Mouse (Mus musculus) hindbrain, postnatal 0 days (tissue): ENCODE measurements around the gene Pou2f3. TPM values are rescaled to one million over a fixed set of nuclear protein-coding genes. Genes with fewer than 3 reads are reported as not detected.

Source experiments
- ATAC-seq: fragments of 200-750 bp; cut with Nextera tagmentation; 2 replicates; pipeline ENCODE4 v1.8.0; 2017; ENCODE audit warnings: mild to moderate bottlenecking, moderate TSS enrichment, moderate library complexity
- DNase-seq: peaks from one replicate; pipeline ENCODE4 v3.0.0-alpha.2; 2015; ENCODE audit warnings: low spot score
- H3K27ac ChIP-seq: fragments of 300-500 bp; sonication (generic); 2 replicates; pipeline ENCODE4 v1.5.1; 2014; ENCODE audit warnings: mild to moderate bottlenecking
- H3K27me3 ChIP-seq: fragments of 300-500 bp; sonication (generic); 2 replicates; pipeline ENCODE4 v1.6.1; 2014; ENCODE audit warnings: low read length, mixed read lengths; ENCODE audit not compliant: insufficient read depth
- H3K36me3 ChIP-seq: fragments of 300-500 bp; sonication (generic); 2 replicates; pipeline ENCODE4 v1.6.1; 2014; ENCODE audit warnings: low read length, mixed read lengths; ENCODE audit not compliant: insufficient read depth
- H3K4me1 ChIP-seq: fragments of 300-500 bp; sonication (generic); 2 replicates; pipeline ENCODE4 v1.6.1; 2014; ENCODE audit warnings: antibody characterized with exemption, low read length, mixed read lengths; ENCODE audit not compliant: insufficient read depth
- H3K4me2 ChIP-seq: fragments of 300-500 bp; sonication (generic); 2 replicates; pipeline ENCODE4 v1.6.1; 2014; ENCODE audit warnings: low read depth, mild to moderate bottlenecking, low read length, moderate library complexity, mixed read lengths
- H3K4me3 ChIP-seq: fragments of 300-500 bp; sonication (generic); 2 replicates; pipeline ENCODE4 v1.5.1; 2014; ENCODE audit warnings: low read length
- H3K9ac ChIP-seq: fragments of 300-500 bp; sonication (generic); replicated peaks from 2 replicates; pipeline ENCODE4 v1.6.1; 2014; ENCODE audit warnings: mild to moderate bottlenecking, low read length, moderate library complexity, mixed read lengths
- H3K9me3 ChIP-seq: fragments of 300-500 bp; sonication (generic); 2 replicates; pipeline ENCODE4 v1.6.1; 2016; ENCODE audit warnings: low read length, mixed read lengths
- CTCF ChIP-seq: IDR thresholded peaks from 2 replicates; pipeline ENCODE4 v1.5.1; 2016; ENCODE audit warnings: antibody characterized with exemption, control low read depth, low read depth
- WGBS: fragments of 180-500 bp; shearing (Covaris S2); extraction: QIAGEN DNeasy Blood & Tissue Kit; methylation state at CpG from one replicate; pipeline ENCODE4 v1.1.7; 2014; 5-methylcytosine and 5-hydroxymethylcytosine counted together
- polyA plus RNA-seq: library from polyadenylated mRNA; unstranded; fragments of >200 nt; fragmentation: Nextera tagmentation; extraction: Ambion mirVana; gene quantifications from 2 replicates; pipeline ENCODE4 v1.2.1, GENCODE M21; 2015
- total RNA-seq: library from RNA; depleted of rRNA; stranded (reverse); fragments of >200 nt; gene quantifications from 2 replicates; pipeline ENCODE4 v1.2.3, GENCODE M21; 2014

The Pou2f3 gene
- total and polyA plus RNA-seq, 2 experiments from 2014 or later, result 0.10 to 0.13 TPM

GRCm38 (mm10) chr9:43226573-43227160, 16.5 kb upstream of the Pou2f3 start:
- no peak for DNase-seq
- no peak overlapping the region for H3K27ac ChIP-seq
- no peaks in the 10 kb centered on the region for H3K9me3 ChIP-seq
- H3K27me3 ChIP-seq, result no peaks in the 10 kb centered on the region
- H3K4me1 ChIP-seq, result no peaks in the 10 kb centered on the region
- no peak for TF ChIP-seq CTCF
- WGBS, result 74% methylated on average over 9 of the region's 9 CpGs
- no peak for ATAC-seq
- H3K4me3 ChIP-seq, result no peak overlapping the region
- no peaks in the 10 kb centered on the region for H3K36me3 ChIP-seq
- no peak overlapping the region for H3K9ac ChIP-seq
- H3K4me2 ChIP-seq, result no peak overlapping the region

- H3K4me1 ChIP-seq, result no peaks in the 10 kb centered on the region
- no peaks in the 10 kb centered on the region for H3K27me3 ChIP-seq
- H3K4me2 ChIP-seq, result no peak overlapping the region
- no peaks in the 10 kb centered on the region for H3K9me3 ChIP-seq
- no peak overlapping the region for H3K4me3 ChIP-seq
- H3K9ac ChIP-seq, result no peak overlapping the region
- H3K36me3 ChIP-seq, result no peaks in the 10 kb centered on the region
- no peak for DNase-seq
- no peak overlapping the region for H3K27ac ChIP-seq
- no peak for TF ChIP-seq CTCF
- ATAC-seq, result no peak
- 59% methylated on average over 2 of the region's 2 CpGs for WGBS
Observed at GRCm38 (mm10) chr9:43225481-43225880, 15.3 kb upstream of the Pou2f3 start.

- ATAC-seq (no peak), DNase-seq (no peak)
- Histone ChIP-seq H3K4me3 (no peak overlapping the region), H3K9me3 (no peaks in the 10 kb centered on the region), H3K4me2 (no peak overlapping the region), H3K9ac (no peak overlapping the region), H3K4me1 (no peaks in the 10 kb centered on the region), H3K27me3 (no peaks in the 10 kb centered on the region), H3K27ac (no peak overlapping the region), H3K36me3 (no peaks in the 10 kb centered on the region)
- WGBS, result 55% methylated on average over 10 of the region's 11 CpGs
- no peak for TF ChIP-seq CTCF
Observed at GRCm38 (mm10) chr9:43224771-43225355, 14.7 kb upstream of the Pou2f3 start.

- Histone ChIP-seq H3K9me3 (no peaks in the 10 kb centered on the region), H3K4me3 (no peak overlapping the region), H3K9ac (no peak overlapping the region), H3K4me2 (no peak overlapping the region), H3K27ac (no peak overlapping the region), H3K27me3 (no peaks in the 10 kb centered on the region), H3K4me1 (no peaks in the 10 kb centered on the region), H3K36me3 (no peaks in the 10 kb centered on the region)
- ATAC-seq, result 0 out of 2 replicates have a peak, but pooled peaks have one; percentile 31
- 42% methylated on average over 8 of the region's 8 CpGs for WGBS
- peak; percentile 29 for TF ChIP-seq CTCF
- no peak for DNase-seq
Observed at GRCm38 (mm10) chr9:43222429-43222715, 12.2 kb upstream of the Pou2f3 start.

- Histone ChIP-seq H3K27me3 (no peaks in the 10 kb centered on the region), H3K4me1 (no peaks in the 10 kb centered on the region), H3K4me2 (no peak overlapping the region), H3K4me3 (no peak overlapping the region), H3K9me3 (no peaks in the 10 kb centered on the region), H3K9ac (no peak overlapping the region), H3K36me3 (no peaks in the 10 kb centered on the region), H3K27ac (no peak overlapping the region)
- ATAC-seq (peak; percentile 76), DNase-seq (peak; percentile 89)
- 35% methylated on average over 18 of the region's 18 CpGs for WGBS
- peak; percentile 89 for TF ChIP-seq CTCF
Observed at GRCm38 (mm10) chr9:43221643-43222428, 11.7 kb upstream of the Pou2f3 start.

GRCm38 (mm10) chr9:43210771-43211450, 742 bp upstream of the Pou2f3 start:
- no peak overlapping the region for H3K9ac ChIP-seq
- 27% methylated on average over 11 of the region's 11 CpGs for WGBS
- ATAC-seq, result peak; percentile 77

More at GRCm38 (mm10) chr9:43210771-43211450, 742 bp upstream of the Pou2f3 start:
- H3K9me3 ChIP-seq, result no peaks in the 10 kb centered on the region
- no peak overlapping the region for H3K4me3 ChIP-seq
- no peak overlapping the region for H3K27ac ChIP-seq
- H3K36me3 ChIP-seq, result no peaks in the 10 kb centered on the region
- no peaks in the 10 kb centered on the region for H3K4me1 ChIP-seq
- DNase-seq, result peak; percentile 83
- peak overlapping the region; percentile 23; the same call in 1 of the 2 replicates for H3K4me2 ChIP-seq
- peak; percentile 89 for TF ChIP-seq CTCF
- H3K27me3 ChIP-seq, result peaks cover 1% of the 10 kb centered on the region; the same call in 1 of the 2 replicates
